Mouse (Mus musculus): ENCODE measurements around the gene Best3.

- TF ChIP-seq CTCF (conservative IDR thresholded peaks at IDR 0.05; ENCODE audit: low read length) (no peak), NANOG (IDR thresholded peaks at IDR 0.05; ENCODE audit: borderline replicate concordance, low read length) (no peak)
These were observed 86.2 kb downstream of the Best3 start for GRCm38 (mm10) chr10:117072191-117072888.

Measured in E14TG2a.4 (cell line).